Mouse (Mus musculus): ENCODE measurements around the gene Tef.

Gene Tef

GRCm38 (mm10) chr15:81847161-81847560 lies 44.9 kb downstream of the Tef start:
- in situ Hi-C loops (cut with MboI, MseI) = loop anchor here in 1 of 2 experiments (10.0 kb wide), 1 partner anchor 1582 kb away; the partner anchor contains the start of gene Rps19bp1

- in situ Hi-C loops (cut with MboI, MseI) = loop anchor here in 1 of 2 experiments (10.0 kb wide), 1 partner anchor 1583 kb away; the partner anchor contains the start of gene Rps19bp1
Observed at GRCm38 (mm10) chr15:81847861-81848260, 45.6 kb downstream of the Tef start.

GRCm38 (mm10) chr15:81848301-81848700 lies 46.1 kb downstream of the Tef start:
- in situ Hi-C loops (cut with MboI, MseI) = loop anchor here in 1 of 2 experiments (10.0 kb wide), 1 partner anchor 1584 kb away; the partner anchor contains the start of gene Rps19bp1

GRCm38 (mm10) chr15:81849104-81849503 lies 46.9 kb downstream of the Tef start:
- in situ Hi-C loops (cut with MboI, MseI) = loop anchor here in 1 of 2 experiments (10.0 kb wide), 1 partner anchor 1584 kb away; the partner anchor contains the start of gene Rps19bp1

- in situ Hi-C loops (cut with MboI, MseI) = loop anchor here (10.0 to 25.0 kb wide), 3 partner anchors 284 to 1262 kb away; partner anchors contain the start of genes Rrp7a (in 1 of the 2) and Srebf2 (in 1 of the 2)
Observed at GRCm38 (mm10) chr15:81850718-81851117, 48.5 kb downstream of the Tef start.

- in situ Hi-C loops (cut with MboI, MseI) = loop anchor here (10.0 to 25.0 kb wide), 3 partner anchors 283 to 1261 kb away; partner anchors contain the start of genes Rrp7a (in 1 of the 2) and Srebf2 (in 1 of the 2)
Observed at GRCm38 (mm10) chr15:81851375-81851774, 49.2 kb downstream of the Tef start.

- in situ Hi-C loops (cut with MboI, MseI) = loop anchor here (10.0 to 25.0 kb wide), 3 partner anchors 282 to 1260 kb away; partner anchors contain the start of genes Rrp7a (in 1 of the 2) and Srebf2 (in 1 of the 2)
Observed at GRCm38 (mm10) chr15:81852411-81853000, 50.3 kb downstream of the Tef start.

GRCm38 (mm10) chr15:81853081-81853480 lies 50.9 kb downstream of the Tef start:
- in situ Hi-C loops (cut with MboI, MseI) = loop anchor here (10.0 to 25.0 kb wide), 3 partner anchors 282 to 1259 kb away; partner anchors contain the start of genes Rrp7a (in 1 of the 2) and Srebf2 (in 1 of the 2)

GRCm38 (mm10) chr15:81856030-81856790 lies 54.0 kb downstream of the Tef start:
- in situ Hi-C loops (cut with MboI, MseI) = loop anchor here (10.0 to 25.0 kb wide), 3 partner anchors 279 to 1256 kb away; partner anchors contain the start of genes Rrp7a (in 1 of the 2) and Srebf2 (in 1 of the 2)

GRCm38 (mm10) chr15:81856938-81857723 lies 54.9 kb downstream of the Tef start:
- in situ Hi-C loops (cut with MboI, MseI) = loop anchor here (10.0 to 25.0 kb wide), 3 partner anchors 278 to 1255 kb away; partner anchors contain the start of genes Rrp7a (in 1 of the 2) and Srebf2 (in 1 of the 2)

- in situ Hi-C loops (cut with MboI, MseI) = loop anchor here (10.0 to 25.0 kb wide), 3 partner anchors 277 to 1255 kb away; partner anchors contain the start of genes Rrp7a (in 1 of the 2) and Srebf2 (in 1 of the 2)
Observed at GRCm38 (mm10) chr15:81857724-81858116, 55.5 kb downstream of the Tef start.

- in situ Hi-C loops (cut with MboI, MseI) = loop anchor here (10.0 to 25.0 kb wide), 3 partner anchors 277 to 1254 kb away; partner anchors contain the start of genes Rrp7a (in 1 of the 2) and Srebf2 (in 1 of the 2)
Observed at GRCm38 (mm10) chr15:81858138-81858516, 55.9 kb downstream of the Tef start.

GRCm38 (mm10) chr15:81858517-81859329 lies 56.5 kb downstream of the Tef start, which contains the start of gene Tob2:
Gene Tob2 (minus strand): TSS chr15:81858796.
- in situ Hi-C loops (cut with MboI, MseI) = loop anchor here (10.0 to 25.0 kb wide), 3 partner anchors 276 to 1254 kb away; partner anchors contain the start of genes Rrp7a (in 1 of the 2) and Srebf2 (in 1 of the 2)

- in situ Hi-C loops (cut with MboI, MseI) = loop anchor here (10.0 to 25.0 kb wide), 3 partner anchors 275 to 1253 kb away; partner anchors contain the start of genes Rrp7a (in 1 of the 2) and Srebf2 (in 1 of the 2)
Observed at GRCm38 (mm10) chr15:81859330-81860255, 57.4 kb downstream of the Tef start.

GRCm38 (mm10) chr15:81860471-81861135 lies 58.4 kb downstream of the Tef start:
- in situ Hi-C loops (cut with MboI, MseI) = loop anchor here in 1 of 2 experiments (25.0 kb wide), 1 partner anchor 1252 kb away; the partner anchor contains the start of gene Rrp7a

- in situ Hi-C loops (cut with MboI, MseI) = loop anchor here in 1 of 2 experiments (25.0 kb wide), 1 partner anchor 1248 kb away; the partner anchor contains the start of gene Rrp7a
Observed at GRCm38 (mm10) chr15:81864238-81864637, 62.0 kb downstream of the Tef start.

GRCm38 (mm10) chr15:81869985-81870384 lies 67.8 kb downstream of the Tef start:
- in situ Hi-C loops (cut with MboI, MseI) = loop anchor here in 1 of 2 experiments (25.0 kb wide), 1 partner anchor 1242 kb away; the partner anchor contains the start of gene Rrp7a
